Mouse (Mus musculus): ENCODE data around the gene Defa34.
"Not testable (repeated sequence)": the region's sequence is repeated elsewhere in the genome, so short reads cannot be mapped to it uniquely, and the experiment has no call there.

Defa34 gene

DNA sequence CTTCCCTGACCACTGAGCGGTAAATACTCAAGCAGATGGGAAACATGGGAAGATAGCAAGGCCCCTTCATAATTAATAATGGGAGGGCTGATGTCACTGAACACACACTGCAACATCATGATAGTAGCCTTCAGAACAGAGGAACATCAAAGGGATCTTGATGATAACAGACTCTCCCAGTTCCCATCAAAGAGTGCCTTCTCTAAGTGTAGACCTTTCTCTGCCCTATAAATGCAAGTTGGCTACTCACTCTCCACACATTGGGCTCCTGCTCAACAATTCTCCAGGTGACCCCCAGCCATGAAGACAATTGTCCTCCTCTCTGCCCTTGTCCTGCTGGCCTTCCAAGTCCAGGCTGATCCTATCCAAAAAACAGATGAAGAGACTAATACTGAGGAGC, at the start of gene Defa34:
Gene Defa34 (plus strand): TSS at position 301 of the 400 bp plus-strand sequence.
- not testable (repeated sequence) for DNase-seq (ENCODE audit: low spot score in 2 of 2)

DNA sequence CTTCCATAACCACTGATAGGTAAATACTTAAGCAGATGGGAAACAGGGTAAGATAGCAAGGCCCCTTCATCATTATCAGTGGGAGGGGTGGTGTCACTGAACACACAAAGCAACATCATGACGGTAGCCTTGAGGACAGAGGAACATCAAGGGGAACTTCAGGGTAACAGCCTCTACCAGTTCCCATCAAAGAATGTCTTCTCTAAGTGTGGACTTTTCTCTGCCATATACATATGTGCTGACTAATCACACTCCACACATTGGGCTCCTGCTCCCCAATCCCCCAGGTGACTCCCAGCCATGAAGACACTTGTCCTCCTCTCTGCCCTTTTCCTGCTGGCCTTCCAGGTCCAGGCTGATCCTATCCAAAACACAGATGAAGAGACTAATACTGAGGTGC, 47.7 kb upstream of the Defa34 start, which contains the start of gene Defa26:
Gene Defa26 (plus strand): TSS at position 301 of the 400 bp plus-strand sequence.
- not testable (repeated sequence) for DNase-seq (ENCODE audit: low spot score in 2 of 2)

DNA sequence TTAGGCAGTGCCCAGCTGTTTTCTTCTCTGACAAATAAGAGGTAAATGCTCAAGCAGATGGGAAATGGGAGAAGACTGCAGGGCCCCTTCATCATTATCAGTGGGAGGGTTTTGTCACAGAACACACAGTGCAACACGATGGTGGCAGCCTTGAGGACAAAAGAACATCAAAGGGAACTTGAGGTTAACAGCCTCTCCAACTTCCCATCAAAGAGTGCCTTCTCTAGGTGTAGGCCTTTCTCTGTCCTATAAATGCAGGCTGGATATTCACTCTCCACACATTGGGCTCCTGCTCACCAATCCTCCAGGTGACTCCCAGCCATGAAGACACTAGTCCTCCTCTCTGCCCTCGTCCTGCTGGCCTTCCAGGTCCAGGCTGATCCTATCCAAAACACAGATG, 10.1 kb upstream of the Defa34 start, which contains the start of gene Defa17:
Gene Defa17 (plus strand): TSS at position 301 of the 400 bp plus-strand sequence.
- DNase-seq (ENCODE audit: low spot score in 2 of 2) = not testable (repeated sequence)

GRCm38 (mm10) chr8:21703545-21703944, 37.9 kb downstream of the Defa34 start, which contains the start of gene AY761184:
Gene AY761184, minus strand, starts transcription at chr8:21703645.
- DNase-seq (ENCODE audit: low spot score in 2 of 2) = not testable (repeated sequence)
